Mouse (Mus musculus): ENCODE measurements around the gene Mcm5. TPM values are rescaled to one million over a fixed set of nuclear protein-coding genes. Genes with fewer than 3 reads are reported as not detected.
A peak's percentile ranks its signal among the peaks of the same experiment; 100 is the strongest.

Gene Mcm5
- total RNA-seq (2022) = 1 to 10 TPM in 2 of 4 experiments, under 1 TPM in 2; 0.58 to 1.0 (median 0.86) TPM

GRCm38 (mm10) chr8:75109236-75109967 lies at the start of gene Mcm5:
TSS of gene Mcm5 (plus strand) at chr8:75109569.
- DNase-seq (ENCODE audit: low spot score in 2 of 2) = peak; percentile 98

- no peak for DNase-seq (ENCODE audit: low spot score in 2 of 2)
Observed at GRCm38 (mm10) chr8:75060022-75060421, 49.3 kb upstream of the Mcm5 start.

GRCm38 (mm10) chr8:75060815-75061214 lies 48.6 kb upstream of the Mcm5 start:
- no peak for DNase-seq (ENCODE audit: low spot score in 2 of 2)

DNA sequence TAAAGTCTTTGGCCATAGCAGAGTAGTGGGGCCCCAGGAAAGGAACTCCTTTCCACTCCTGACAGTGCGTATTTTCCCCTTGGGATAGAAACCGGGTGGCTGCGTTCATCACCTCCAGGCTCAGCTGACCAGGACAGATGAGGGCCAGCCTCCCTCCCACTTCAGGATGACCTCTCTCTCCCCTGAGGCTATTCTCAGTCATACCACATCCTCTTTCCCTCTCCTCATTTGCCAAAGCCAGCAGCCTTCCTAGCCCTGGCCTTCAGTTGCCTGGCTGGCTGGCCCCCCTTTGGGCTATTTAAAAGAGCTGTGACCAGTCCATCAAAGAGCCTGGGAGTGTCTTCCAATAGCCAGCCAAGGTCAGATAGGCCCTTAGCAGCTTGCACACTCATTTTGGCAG lies 46.1 kb upstream of the Mcm5 start:
- peak; percentile 35 to 72 for DNase-seq (ENCODE audit: low spot score in 2 of 2)

GRCm38 (mm10) chr8:75064790-75065189 lies 44.6 kb upstream of the Mcm5 start:
- DNase-seq (ENCODE audit: low spot score in 2 of 2) = peak in 1 of 2 experiments; percentile 17

DNA sequence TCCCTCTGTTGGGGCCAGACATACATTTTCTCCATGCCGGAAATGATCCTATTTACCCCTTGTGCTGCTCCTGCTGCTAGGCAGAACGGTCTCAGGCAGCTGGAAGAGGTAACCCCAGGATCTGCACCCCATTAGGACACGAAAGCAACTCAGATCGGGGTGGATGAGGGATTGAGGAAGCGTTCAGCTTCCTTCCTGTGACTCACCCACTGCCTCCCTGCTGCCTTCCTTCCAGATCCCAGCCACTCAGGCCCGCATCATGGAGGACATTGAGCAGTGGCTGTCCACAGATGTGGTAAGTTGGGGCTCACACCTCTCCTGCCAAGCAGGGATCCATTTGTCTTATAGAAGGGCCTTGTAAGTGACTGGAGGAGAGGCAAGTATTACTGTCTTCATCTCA lies 42.1 kb upstream of the Mcm5 start:
- no peak for DNase-seq (ENCODE audit: low spot score in 2 of 2)

DNA sequence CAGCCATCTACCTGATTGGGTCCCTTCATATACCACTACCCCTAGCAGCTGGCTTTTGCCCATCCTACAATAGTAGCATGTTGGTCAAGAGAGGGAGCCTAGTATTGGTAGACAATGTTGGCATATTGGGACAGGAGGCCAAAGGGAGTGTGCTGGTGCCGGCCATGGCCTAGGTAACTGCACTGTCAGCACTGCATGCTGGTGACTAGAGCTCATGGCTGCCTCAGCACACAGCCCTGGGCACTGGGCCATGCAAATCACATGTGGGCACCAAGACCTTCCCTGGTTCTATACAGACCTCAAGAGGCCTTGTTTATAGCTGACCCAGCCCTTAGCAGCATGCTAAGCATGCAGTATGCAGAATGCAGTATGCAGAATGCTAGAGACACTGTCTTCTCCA lies 39.1 kb upstream of the Mcm5 start:
- DNase-seq (ENCODE audit: low spot score in 2 of 2) = no peak

GRCm38 (mm10) chr8:75071627-75072346 lies 37.6 kb upstream of the Mcm5 start:
- peak; percentile 62 to 64 for DNase-seq (ENCODE audit: low spot score in 2 of 2)

DNA sequence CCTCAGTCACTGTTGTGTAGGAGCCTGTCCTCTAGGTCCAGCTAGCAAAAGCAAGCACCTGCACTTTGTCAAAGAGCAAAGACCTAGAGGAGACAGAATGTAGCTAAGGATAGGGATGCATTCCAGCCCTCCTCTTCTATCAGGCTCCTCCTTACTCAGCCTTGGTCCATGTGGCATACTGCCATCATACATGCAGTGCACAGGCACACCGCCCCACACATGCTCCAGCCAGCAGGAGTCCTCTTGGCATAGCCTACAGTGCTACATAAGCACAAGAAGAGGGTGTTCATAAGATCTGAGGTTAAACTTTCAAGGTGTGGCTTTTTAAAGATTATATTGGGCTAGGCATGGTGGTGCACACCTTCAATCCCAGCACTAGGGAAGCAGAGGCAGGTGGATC lies 34.5 kb upstream of the Mcm5 start:
- no peak for DNase-seq (ENCODE audit: low spot score in 2 of 2)

GRCm38 (mm10) chr8:75078215-75078614 lies 31.2 kb upstream of the Mcm5 start:
- DNase-seq (ENCODE audit: low spot score in 2 of 2) = no peak

DNA sequence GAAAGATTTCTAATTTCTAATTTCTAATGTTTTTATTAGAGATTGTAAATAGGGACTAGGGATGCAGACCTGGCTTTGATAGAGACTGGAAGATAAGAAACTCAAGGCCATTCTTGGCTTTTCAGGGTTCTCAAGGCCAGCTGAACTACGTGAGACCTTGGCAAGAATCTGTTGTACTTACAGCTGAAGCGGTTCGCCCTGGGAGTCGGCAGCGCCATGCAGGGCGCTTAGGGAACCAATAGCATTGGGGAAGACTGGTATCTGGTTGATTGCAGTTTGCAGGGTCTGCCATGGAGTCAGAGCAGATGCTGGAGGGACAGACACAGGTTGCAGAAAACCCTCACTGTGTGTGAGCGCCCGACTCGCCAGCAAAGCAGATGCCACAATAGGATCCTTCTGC lies 30.5 kb upstream of the Mcm5 start:
- DNase-seq (ENCODE audit: low spot score in 2 of 2) = no peak

DNA sequence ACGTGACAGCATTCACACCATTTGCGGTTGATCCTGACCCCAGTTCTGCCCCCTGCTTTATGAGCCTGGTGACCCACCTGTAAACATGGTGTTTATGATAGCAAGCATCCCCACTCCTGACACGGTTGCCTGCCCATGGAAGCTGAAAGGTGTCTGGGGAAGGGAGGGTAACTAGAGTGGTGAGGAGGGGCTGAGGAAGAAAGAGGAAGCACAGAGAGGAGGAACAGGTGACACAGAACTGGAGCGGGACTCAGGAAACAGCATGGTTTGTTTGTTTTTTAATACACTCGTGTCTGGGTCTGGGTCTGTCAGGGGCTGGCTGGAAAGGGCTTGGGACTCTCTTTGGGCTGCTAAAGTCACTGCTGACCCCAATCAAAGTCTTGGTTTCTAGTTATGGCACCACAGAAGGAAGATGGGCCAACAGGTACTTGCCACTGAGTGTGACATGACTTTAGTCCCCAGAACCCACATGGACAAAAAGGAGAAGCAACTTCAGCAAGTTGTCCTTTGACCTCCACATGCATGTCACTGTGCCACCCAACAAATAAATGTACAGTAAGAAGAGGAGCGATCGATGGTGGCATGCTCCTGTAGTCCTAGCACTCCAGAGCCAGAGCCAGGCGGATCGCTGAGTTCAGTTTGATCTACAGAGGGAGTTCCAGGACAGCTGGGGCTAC lies 27.9 kb upstream of the Mcm5 start:
- no peak for DNase-seq (ENCODE audit: low spot score in 2 of 2)

DNA sequence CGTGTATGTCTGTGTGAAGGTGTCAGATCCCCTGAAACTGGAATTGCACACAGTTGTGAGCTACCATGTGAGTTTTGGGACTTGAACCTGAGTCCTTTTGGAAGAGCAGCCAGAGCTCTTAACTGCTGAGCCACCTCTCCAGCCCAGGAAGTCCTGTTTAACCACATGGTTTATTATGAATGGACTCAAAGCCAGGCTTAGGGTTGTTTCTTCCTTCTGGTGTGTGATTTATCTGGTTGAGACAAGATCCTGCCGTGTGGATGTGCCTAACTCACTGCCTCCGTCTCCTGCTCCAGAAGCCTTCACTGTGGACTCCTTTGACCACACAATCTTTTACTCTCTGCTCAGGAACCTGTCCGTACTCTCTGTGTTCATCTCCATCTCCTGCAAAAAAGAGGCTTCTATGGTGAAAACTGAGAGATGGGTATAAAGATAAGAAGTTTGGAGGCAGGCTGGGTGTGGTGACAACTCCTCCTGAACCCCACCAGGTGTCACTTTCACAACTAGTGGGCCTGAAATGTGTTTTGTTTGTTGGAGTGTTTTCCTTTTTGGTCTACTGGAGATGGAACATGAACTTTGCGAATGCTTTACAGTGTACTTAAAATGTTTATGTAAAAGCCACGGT lies 27.1 kb upstream of the Mcm5 start:
- no peak for DNase-seq (ENCODE audit: low spot score in 2 of 2)

GRCm38 (mm10) chr8:75083846-75084245 lies 25.5 kb upstream of the Mcm5 start:
- DNase-seq (ENCODE audit: low spot score in 2 of 2) = peak; percentile 94 to 96

- no peak for DNase-seq (ENCODE audit: low spot score in 2 of 2)
Observed at GRCm38 (mm10) chr8:75084382-75085064, 24.8 kb upstream of the Mcm5 start.

- DNase-seq (ENCODE audit: low spot score in 2 of 2) = no peak
Observed at GRCm38 (mm10) chr8:75086002-75086401, 23.4 kb upstream of the Mcm5 start.

- DNase-seq (ENCODE audit: low spot score in 2 of 2) = no peak
Observed at GRCm38 (mm10) chr8:75087127-75087526, 22.2 kb upstream of the Mcm5 start.

GRCm38 (mm10) chr8:75088989-75089881 lies 20.1 kb upstream of the Mcm5 start:
- peak; percentile 47 to 54 for DNase-seq (ENCODE audit: low spot score in 2 of 2)

- DNase-seq (ENCODE audit: low spot score in 2 of 2) = no peak
Observed at GRCm38 (mm10) chr8:75090781-75091365, 18.5 kb upstream of the Mcm5 start.

All from gastrocnemius, adult 8-10 months (tissue).